Mouse (Mus musculus) adrenal gland, postnatal 10 days (tissue): ENCODE data around the gene Csrnp3. TPM values are rescaled to one million over a fixed set of nuclear protein-coding genes. Genes with fewer than 3 reads are reported as not detected.

Source experiments
- DNase-seq: peaks from one replicate; pipeline ENCODE4 v3.0.0; 2021; ENCODE audit warnings: mixed read lengths
- total RNA-seq, 2 experiments: library from RNA; stranded (reverse); gene quantifications; 2 replicates each; pipeline ENCODE4 v1.2.3; 2021

Gene Csrnp3
- total RNA-seq, 2 experiments from 2014 or later: 1.2 to 1.6 TPM

GRCm38 (mm10) chr2:65953726-65954340 lies 108.3 kb downstream of the Csrnp3 start:
- no peak for DNase-seq

- DNase-seq: no peak
These were observed 110.2 kb downstream of the Csrnp3 start for GRCm38 (mm10) chr2:65955804-65956203.

DNA sequence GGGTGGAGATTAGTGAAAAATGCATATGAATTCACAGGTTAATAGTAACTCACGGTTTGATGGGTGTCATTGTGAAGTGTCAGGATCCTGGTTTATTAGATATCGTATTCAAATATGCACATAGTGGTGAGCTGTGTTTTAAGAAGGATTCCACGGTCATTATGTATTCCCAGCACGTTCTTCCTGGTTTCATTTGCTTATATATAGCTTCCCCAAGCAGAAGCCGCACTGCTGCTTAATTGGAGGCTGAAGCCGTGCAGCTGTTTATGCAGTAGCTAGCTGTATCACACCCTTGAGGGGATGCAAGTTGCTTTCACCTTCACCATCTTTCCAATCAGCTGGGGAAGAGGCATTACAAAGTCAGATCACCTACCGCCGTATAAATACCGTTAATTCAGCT lies 111.2 kb downstream of the Csrnp3 start:
- DNase-seq: no peak

DNA sequence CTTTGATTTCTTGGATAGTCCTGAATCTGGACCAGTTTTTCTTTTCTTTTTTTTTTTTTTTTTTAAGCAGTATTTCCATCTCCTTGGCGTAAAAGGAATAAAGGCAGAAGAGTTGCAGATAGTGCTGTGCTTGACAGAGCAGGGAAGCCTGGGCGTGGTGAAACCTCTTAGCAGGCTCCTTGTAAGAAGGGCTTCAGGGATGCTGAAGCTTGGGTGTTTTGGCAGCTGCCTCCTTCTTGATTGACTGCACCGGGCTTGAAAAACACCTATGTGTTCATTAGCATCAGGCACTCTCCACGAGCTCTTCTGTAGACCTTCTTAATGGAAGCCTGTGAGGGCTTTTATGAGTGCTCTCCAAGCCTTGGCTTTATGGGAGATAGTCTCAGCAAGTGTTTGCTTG lies 117.9 kb downstream of the Csrnp3 start:
- no peak for DNase-seq

- no peak for DNase-seq
These were observed 123.2 kb downstream of the Csrnp3 start for GRCm38 (mm10) chr2:65968810-65969209.

DNA sequence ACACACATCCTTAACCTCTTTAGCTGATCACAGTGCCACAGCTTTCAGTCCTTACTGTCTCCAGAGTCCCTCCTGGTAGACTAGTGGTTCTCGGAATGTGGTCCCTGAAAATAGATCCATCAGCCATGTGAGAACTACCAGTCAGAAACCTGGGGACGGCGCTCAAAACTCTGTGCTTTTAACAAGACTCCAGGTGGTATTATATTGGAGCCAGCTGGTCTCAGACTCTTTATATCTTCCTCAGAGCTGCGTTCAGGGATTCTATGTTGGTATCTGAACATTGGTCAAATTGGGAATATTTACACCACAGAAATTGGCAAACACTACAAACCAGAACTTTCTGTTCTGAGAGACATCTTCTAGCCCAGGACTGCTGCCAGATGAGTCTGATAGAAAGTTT lies 128.3 kb downstream of the Csrnp3 start:
- no peak for DNase-seq

DNA sequence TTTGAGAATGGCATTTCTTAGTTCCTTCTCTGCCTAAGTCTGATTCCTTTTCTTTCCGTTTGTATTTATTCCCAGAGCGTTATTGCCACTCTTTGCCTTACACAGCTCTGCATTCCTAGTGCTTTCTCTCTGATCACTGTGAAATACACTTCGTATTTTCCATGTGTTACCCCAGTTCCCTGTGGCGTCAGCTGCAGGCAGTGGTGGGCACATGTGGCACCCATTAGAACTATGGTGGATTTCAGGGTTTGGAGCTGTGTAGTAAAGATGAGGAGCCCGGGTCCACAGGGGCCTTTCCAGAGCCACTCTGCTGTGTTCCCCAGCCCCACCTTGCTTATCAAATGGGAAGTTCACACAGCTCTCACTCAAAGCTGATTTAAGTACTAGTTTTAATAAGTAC lies 129.8 kb downstream of the Csrnp3 start:
- DNase-seq: no peak

- DNase-seq: peak; percentile 24
These were observed 133.9 kb downstream of the Csrnp3 start for GRCm38 (mm10) chr2:65979338-65980053.

GRCm38 (mm10) chr2:65981470-65981869 lies 135.9 kb downstream of the Csrnp3 start:
- no peak for DNase-seq

- DNase-seq: no peak
These were observed 136.4 kb downstream of the Csrnp3 start for GRCm38 (mm10) chr2:65981965-65982364.

DNA sequence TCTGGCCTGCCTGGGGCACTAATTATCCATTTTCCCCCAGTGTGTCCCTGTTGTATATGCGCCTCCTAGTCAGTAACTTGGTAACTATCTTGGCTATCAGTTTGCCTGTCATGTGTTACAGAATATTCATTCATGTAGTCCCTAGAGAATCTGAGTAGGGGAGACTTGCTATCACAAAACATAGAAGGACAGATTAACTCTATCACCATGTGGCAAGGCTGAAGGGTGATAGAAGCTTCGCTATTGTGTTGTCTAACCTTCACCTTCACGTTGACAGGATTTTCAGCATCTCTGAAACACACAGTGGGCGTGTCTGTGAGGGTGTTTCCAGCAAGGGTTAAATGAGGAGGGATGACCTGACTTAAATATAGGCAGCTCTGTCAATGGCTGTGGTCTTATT lies 140.1 kb downstream of the Csrnp3 start:
- DNase-seq: no peak

DNA sequence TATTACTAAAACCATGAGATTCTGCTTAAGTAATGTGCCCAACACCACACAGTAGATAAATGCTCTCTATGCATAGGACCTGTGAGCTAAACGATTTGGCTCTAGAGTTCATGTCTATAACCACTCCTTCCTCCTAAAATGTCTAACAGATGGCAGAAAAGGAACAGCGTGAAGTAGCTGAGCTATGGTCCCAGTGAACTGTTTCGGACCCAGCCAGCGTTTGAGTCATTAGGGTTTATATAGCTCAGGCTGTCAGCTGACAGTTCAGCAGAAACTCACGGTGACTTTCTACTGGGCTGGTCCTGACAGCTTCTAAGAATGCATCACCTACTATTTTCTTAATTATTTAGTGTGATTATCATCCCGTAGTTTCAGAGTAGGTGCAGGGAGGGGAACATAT lies 141.5 kb downstream of the Csrnp3 start:
- no peak for DNase-seq

- DNase-seq: no peak
These were observed 142.0 kb downstream of the Csrnp3 start for GRCm38 (mm10) chr2:65987588-65987987.

GRCm38 (mm10) chr2:65988788-65989187 lies 143.2 kb downstream of the Csrnp3 start:
- no peak for DNase-seq

DNA sequence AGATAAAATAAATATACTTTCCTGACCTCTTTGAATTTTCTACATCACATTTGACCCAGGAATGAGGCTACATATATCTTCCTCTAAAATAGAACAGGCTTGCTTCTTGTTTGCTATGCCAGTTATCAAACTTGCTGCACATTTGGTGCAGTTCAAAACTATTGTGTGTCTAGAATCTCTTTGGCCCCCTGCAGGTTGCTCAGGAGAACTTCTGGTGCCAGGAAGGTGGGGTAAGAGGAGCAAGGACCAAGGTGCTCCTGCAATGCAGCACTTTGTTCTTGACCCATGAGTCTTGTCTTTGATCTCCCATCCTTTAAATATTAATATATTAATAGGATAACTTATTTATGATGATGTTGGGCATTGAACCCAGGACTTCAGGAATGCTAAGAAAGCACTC lies 144.5 kb downstream of the Csrnp3 start:
- no peak for DNase-seq

DNA sequence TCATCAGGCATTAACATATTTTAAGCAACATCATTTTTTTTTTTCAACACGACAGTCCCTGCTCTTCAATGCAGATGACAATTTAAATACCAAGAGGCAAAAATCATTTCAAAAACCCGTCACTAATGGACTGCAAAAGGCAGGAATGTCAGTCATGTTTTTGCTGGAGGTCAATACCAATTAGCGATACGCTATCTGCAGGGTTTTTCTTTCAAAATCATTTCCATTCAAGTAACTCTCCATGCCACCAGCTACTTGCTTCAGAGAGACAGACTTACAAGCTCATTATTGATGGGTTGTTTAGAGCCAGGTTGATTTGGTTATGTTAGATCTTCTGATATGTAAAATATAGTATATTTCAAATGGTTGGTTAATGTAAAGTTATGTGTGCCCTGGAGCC lies 145.2 kb downstream of the Csrnp3 start:
- no peak for DNase-seq

DNA sequence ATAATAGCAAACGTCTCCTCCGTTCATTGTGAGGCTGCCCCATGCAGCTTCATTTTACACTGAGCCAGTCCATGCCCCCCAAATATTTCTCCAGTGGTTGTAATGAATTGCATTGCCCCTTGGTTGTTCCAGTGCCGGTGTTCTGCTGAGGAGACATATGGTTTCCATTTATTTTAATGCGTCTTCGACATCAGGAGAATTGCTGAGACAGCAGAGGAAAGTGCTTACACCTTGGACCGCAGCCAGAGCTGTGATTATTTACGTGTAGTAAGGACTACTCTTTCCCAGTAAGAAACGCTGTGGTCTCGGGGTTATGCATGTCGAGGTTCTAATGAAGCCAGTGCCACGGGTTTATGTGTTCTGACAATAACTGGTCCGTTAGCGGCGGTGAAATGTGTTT lies 147.8 kb downstream of the Csrnp3 start:
- peak; percentile 21 for DNase-seq

DNA sequence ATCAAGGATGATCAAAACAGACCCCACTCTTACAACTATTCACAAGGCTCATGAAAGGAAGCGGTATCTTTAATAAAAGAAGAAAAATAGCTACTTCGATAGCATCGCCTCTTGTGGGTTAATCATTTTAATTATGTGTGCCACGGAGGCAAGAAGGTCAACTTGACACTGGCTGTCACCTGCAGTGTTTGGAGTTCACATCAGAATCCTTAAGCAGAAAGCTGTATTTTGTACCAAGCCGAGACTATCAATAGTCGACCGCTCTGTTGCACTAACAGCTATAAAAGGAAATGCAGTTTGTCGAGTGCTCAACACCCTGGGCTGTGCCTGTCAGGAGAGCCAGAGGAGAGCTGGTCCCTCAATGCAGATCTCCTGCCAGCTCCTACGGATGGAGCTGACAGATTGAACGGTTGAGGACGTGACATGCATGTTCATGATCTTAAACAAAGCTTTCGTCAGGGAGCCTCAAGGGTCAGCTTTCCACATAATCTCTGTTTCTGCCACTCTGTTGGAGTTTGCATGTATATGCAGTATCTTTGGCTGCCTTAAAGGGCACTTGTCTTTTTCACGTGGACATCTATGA lies 149.4 kb downstream of the Csrnp3 start:
- DNase-seq: no peak

- no peak for DNase-seq
These were observed 153.2 kb downstream of the Csrnp3 start for GRCm38 (mm10) chr2:65998747-65999146.

- no peak for DNase-seq
These were observed 163.6 kb downstream of the Csrnp3 start for GRCm38 (mm10) chr2:66008995-66009654.

DNA sequence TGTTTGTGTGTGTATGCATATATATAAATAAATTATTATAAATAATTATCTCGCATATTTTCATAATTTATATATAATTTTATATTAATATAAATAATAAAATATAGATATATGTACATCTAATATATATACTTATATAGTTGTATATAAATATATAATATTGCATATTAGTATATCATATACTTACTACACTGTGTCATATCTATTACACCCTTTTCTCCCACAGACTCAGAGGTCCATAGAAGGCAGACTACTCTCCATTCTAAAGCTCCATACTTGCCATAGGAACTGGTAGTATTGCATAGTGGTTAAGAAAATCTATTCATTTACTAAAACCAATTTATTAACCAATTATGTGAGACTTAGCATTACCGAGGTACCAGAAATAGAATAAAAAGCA lies 164.1 kb downstream of the Csrnp3 start:
- DNase-seq: no peak

DNA sequence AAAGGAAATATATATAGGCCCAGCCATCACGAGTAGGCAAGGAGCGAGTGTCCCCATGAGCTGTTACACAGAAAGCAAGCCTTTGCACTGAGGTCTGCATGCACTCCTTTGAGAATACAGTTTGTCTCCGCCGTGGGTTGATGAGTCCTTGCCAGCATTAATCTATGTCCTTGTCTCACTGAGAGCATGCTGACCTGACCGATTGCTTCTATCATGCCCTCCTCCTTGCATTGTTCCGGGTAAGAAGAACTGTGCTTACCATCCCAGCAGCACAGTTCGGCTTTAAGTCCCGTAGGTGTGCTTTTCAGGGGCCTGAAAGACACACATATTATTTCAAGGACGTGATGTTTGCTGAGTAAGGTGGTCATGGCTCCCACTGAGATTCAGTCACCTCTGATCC lies 173.1 kb downstream of the Csrnp3 start:
- no peak for DNase-seq

DNA sequence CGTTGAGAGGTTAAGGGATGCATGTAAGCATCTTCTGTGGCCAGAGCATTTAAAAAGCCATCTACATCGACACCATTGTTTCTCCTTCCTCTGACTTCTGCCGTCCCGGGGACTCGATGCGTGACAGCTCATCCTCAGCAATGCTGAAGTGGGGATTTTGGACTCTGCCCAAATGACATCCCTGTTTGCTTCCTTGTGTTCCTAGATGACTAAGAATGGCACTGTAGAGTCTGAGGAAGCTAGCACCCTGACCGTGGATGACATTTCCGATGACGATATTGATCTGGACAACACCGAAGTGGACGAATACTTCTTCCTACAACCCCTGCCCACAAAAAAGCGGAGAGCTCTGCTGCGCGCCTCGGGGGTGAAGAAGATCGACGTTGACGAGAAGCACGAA lies 173.7 kb downstream of the Csrnp3 start:
- no peak for DNase-seq
